Mouse (Mus musculus) heart, adult 2 months (tissue): ENCODE measurements around the gene Slc25a26. TPM values are rescaled to one million over a fixed set of nuclear protein-coding genes. Genes with fewer than 3 reads are reported as not detected.

Experiments used
- DNase-seq, 2 experiments: peaks; one replicate each; pipeline ENCODE4 v3.0.0; 2021
- H3K27ac ChIP-seq: fragments of 200-600 bp; 2 replicates; pipeline ENCODE4 v1.8.1; 2022
- H3K27me3 ChIP-seq: fragments of 200-500 bp; 2 replicates; pipeline ENCODE4 v1.6.1; 2012; ENCODE audit warnings: mild to moderate bottlenecking, low read length, inconsistent platforms, mixed read lengths; ENCODE audit not compliant: control insufficient read depth, insufficient read depth
- H3K36me3 ChIP-seq: fragments of 200-500 bp; 2 replicates; pipeline ENCODE4 v1.6.1; 2012; ENCODE audit warnings: low read length, inconsistent platforms; ENCODE audit not compliant: control insufficient read depth, insufficient read depth
- H3K4me1 ChIP-seq: fragments of 200-500 bp; 2 replicates; pipeline ENCODE4 v1.6.1; 2011; ENCODE audit warnings: low read length; ENCODE audit not compliant: control insufficient read depth, insufficient read depth
- H3K4me3 ChIP-seq: fragments of 200-600 bp; 2 replicates; pipeline ENCODE4 v1.8.1; 2022
- H3K79me2 ChIP-seq: fragments of 200-500 bp; replicated peaks from 2 replicates; pipeline ENCODE4 v1.6.1; 2012; ENCODE audit warnings: mild to moderate bottlenecking, inconsistent platforms, low read length, moderate library complexity, mixed read lengths; ENCODE audit not compliant: control insufficient read depth, insufficient read depth
- H3K9ac ChIP-seq: fragments of 200-500 bp; 2 replicates; pipeline ENCODE4 v1.6.1; 2012; ENCODE audit warnings: low read depth, mild to moderate bottlenecking, control low read depth, inconsistent platforms, low read length, mixed read lengths
- CTCF ChIP-seq: fragments of 200-600 bp; IDR thresholded peaks from 2 replicates; pipeline ENCODE4 v1.8.1; 2022; ENCODE audit warnings: antibody characterized with exemption, mild to moderate bottlenecking, moderate library complexity
- EP300 ChIP-seq: fragments of 200-500 bp; IDR thresholded peaks from 2 replicates; pipeline ENCODE4 v1.6.1; 2011; ENCODE audit warnings: low read depth, low read length, control low read depth; ENCODE audit not compliant: insufficient read depth
- POLR2A ChIP-seq: fragments of 200-500 bp; IDR thresholded peaks from 2 replicates; pipeline ENCODE4 v1.6.1; 2011; ENCODE audit warnings: mild to moderate bottlenecking, low read depth, low read length, control low read depth; ENCODE audit not compliant: insufficient read depth
- WGBS: fragments of 180-500 bp; shearing (Covaris S2); methylation state at CpG from one replicate; pipeline ENCODE4 v1.1.7; 2018; 5-methylcytosine and 5-hydroxymethylcytosine counted together
- intact Hi-C: fragments of 180-260 bp; cut with DNase I; formaldehyde crosslinking; loops from one replicate; pipeline ENCODE4 v1.15.1; 2025
- polyA plus RNA-seq: library from polyadenylated mRNA; depleted of rRNA; stranded (reverse); fragments of >200 nt; gene quantifications from 2 replicates; pipeline ENCODE4 v1.2.3, GENCODE M21; 2012
- total RNA-seq, 2 experiments: library from RNA; stranded (reverse); gene quantifications; 2 replicates each; pipeline ENCODE4 v1.2.3; 2021

Gene Slc25a26
- total and polyA plus RNA-seq, 3 experiments, result 18.0 to 19.2 (median 18.7) TPM

GRCm38 (mm10) chr6:94532086-94532485, 32.0 kb downstream of the Slc25a26 start:
- no peaks in the 10 kb centered on the region for H3K36me3 ChIP-seq
- no peaks in the 10 kb centered on the region for H3K4me1 ChIP-seq
- TF ChIP-seq POLR2A (no peak), CTCF (no peak), EP300 (no peak)
- no peaks in the 10 kb centered on the region for H3K79me2 ChIP-seq
- no peak overlapping the region for H3K27ac ChIP-seq
- intact Hi-C loops, result no loop called here
- 67% methylated on average over 4 of the region's 4 CpGs for WGBS
- H3K9ac ChIP-seq, result no peak overlapping the region
- no peak overlapping the region for H3K4me3 ChIP-seq
- DNase-seq, result no peak
- no peaks in the 10 kb centered on the region for H3K27me3 ChIP-seq

- no peak overlapping the region for H3K4me3 ChIP-seq
- H3K79me2 ChIP-seq, result no peaks in the 10 kb centered on the region
- TF ChIP-seq EP300 (no peak), POLR2A (no peak), CTCF (no peak)
- H3K4me1 ChIP-seq, result no peaks in the 10 kb centered on the region
- WGBS, result 69% methylated on average over 8 of the region's 8 CpGs
- DNase-seq, result no peak
- H3K27ac ChIP-seq, result no peak overlapping the region
- H3K36me3 ChIP-seq, result no peaks in the 10 kb centered on the region
- H3K9ac ChIP-seq, result no peak overlapping the region
- H3K27me3 ChIP-seq, result no peaks in the 10 kb centered on the region
- intact Hi-C loops, result no loop called here
Measured at GRCm38 (mm10) chr6:94536478-94536877, 36.3 kb downstream of the Slc25a26 start.

- intact Hi-C loops, result no loop called here
- H3K36me3 ChIP-seq, result no peaks in the 10 kb centered on the region
- H3K9ac ChIP-seq, result no peak overlapping the region
- no peaks in the 10 kb centered on the region for H3K27me3 ChIP-seq
- no peak overlapping the region for H3K4me3 ChIP-seq
- H3K27ac ChIP-seq, result no peak overlapping the region
- no peaks in the 10 kb centered on the region for H3K4me1 ChIP-seq
- DNase-seq, result no peak
- TF ChIP-seq CTCF (no peak), EP300 (no peak), POLR2A (no peak)
- 76% methylated on average over 1 of the region's 1 CpGs for WGBS
- H3K79me2 ChIP-seq, result no peaks in the 10 kb centered on the region
Measured at GRCm38 (mm10) chr6:94537652-94538051, 37.5 kb downstream of the Slc25a26 start.

GRCm38 (mm10) chr6:94540090-94540489, 40.0 kb downstream of the Slc25a26 start:
- H3K4me3 ChIP-seq, result no peak overlapping the region
- H3K9ac ChIP-seq, result no peak overlapping the region
- no peak for TF ChIP-seq EP300
- TF ChIP-seq POLR2A, result no peak
- TF ChIP-seq CTCF, result no peak
- intact Hi-C loops, result loop anchor here (5.0 kb wide), 1 partner anchor 62 kb away; no protein-coding TSS in a partner anchor
- H3K36me3 ChIP-seq, result no peaks in the 10 kb centered on the region
- no peak for DNase-seq
- no peaks in the 10 kb centered on the region for H3K79me2 ChIP-seq
- no peaks in the 10 kb centered on the region for H3K27me3 ChIP-seq
- H3K4me1 ChIP-seq, result no peaks in the 10 kb centered on the region
- WGBS, result 88% methylated on average over 3 of the region's 3 CpGs
- H3K27ac ChIP-seq, result no peak overlapping the region

- WGBS, result 87% methylated on average over 4 of the region's 4 CpGs
- DNase-seq, result no peak
- Histone ChIP-seq H3K79me2 (no peaks in the 10 kb centered on the region), H3K4me3 (no peak overlapping the region), H3K27me3 (no peaks in the 10 kb centered on the region), H3K36me3 (no peaks in the 10 kb centered on the region), H3K27ac (no peak overlapping the region), H3K4me1 (no peaks in the 10 kb centered on the region), H3K9ac (no peak overlapping the region)
- intact Hi-C loops, result loop anchor here (5.0 kb wide), 1 partner anchor 62 kb away; no protein-coding TSS in a partner anchor
- TF ChIP-seq EP300, result no peak
- no peak for TF ChIP-seq POLR2A
- TF ChIP-seq CTCF, result no peak
Measured at GRCm38 (mm10) chr6:94540615-94541014, 40.5 kb downstream of the Slc25a26 start.

- Histone ChIP-seq H3K36me3 (no peaks in the 10 kb centered on the region), H3K9ac (no peak overlapping the region), H3K4me1 (no peaks in the 10 kb centered on the region), H3K27me3 (no peaks in the 10 kb centered on the region), H3K4me3 (no peak overlapping the region), H3K27ac (no peak overlapping the region), H3K79me2 (no peaks in the 10 kb centered on the region)
- intact Hi-C loops, result loop anchor here (5.0 kb wide), 1 partner anchor 61 kb away; no protein-coding TSS in a partner anchor
- no peak for TF ChIP-seq POLR2A
- no peak for TF ChIP-seq CTCF
- TF ChIP-seq EP300, result no peak
- no peak for DNase-seq
- WGBS, result 67% methylated on average over 6 of the region's 6 CpGs
Measured at GRCm38 (mm10) chr6:94541133-94541532, 41.0 kb downstream of the Slc25a26 start.

GRCm38 (mm10) chr6:94541854-94542253, 41.7 kb downstream of the Slc25a26 start:
- DNase-seq, result no peak
- Histone ChIP-seq H3K9ac (no peak overlapping the region), H3K4me1 (no peaks in the 10 kb centered on the region), H3K4me3 (no peak overlapping the region), H3K79me2 (no peaks in the 10 kb centered on the region), H3K36me3 (no peaks in the 10 kb centered on the region), H3K27me3 (no peaks in the 10 kb centered on the region), H3K27ac (no peak overlapping the region)
- TF ChIP-seq POLR2A, result no peak
- TF ChIP-seq CTCF, result no peak
- TF ChIP-seq EP300, result no peak
- intact Hi-C loops, result loop anchor here (5.0 kb wide), 1 partner anchor 60 kb away; no protein-coding TSS in a partner anchor
- WGBS, result 77% methylated on average over 7 of the region's 7 CpGs
